Mouse (Mus musculus): ENCODE data around the gene Yipf3. TPM values are rescaled to one million over a fixed set of nuclear protein-coding genes. Genes with fewer than 3 reads are reported as not detected.

Gene Yipf3
- total and polyA plus RNA-seq, 2 experiments = 24.6 to 271 TPM

GRCm38 (mm10) chr17:46265918-46266618 lies 18.2 kb downstream of the Yipf3 start:
- Histone ChIP-seq H3K79me2 (ENCODE audit: control insufficient read depth, insufficient read depth, low read length) (no peaks in the 10 kb centered on the region), H3K27me3 (ENCODE audit: control insufficient read depth, insufficient read depth, low read length) (no peaks in the 10 kb centered on the region), H3K4me1 (ENCODE audit: control insufficient read depth, insufficient read depth, low read length) (peaks cover 12% of the 10 kb centered on the region), H3K9ac (ENCODE audit: low read depth, low read length) (0 out of 2 replicates have a peak overlapping the region, but pooled peaks have one; percentile 3), H3K4me3 (ENCODE audit: insufficient read depth, low read depth, low read length) (peak overlapping the region; percentile 14; the same call in 1 of the 2 replicates), H3K36me3 (ENCODE audit: control insufficient read depth, insufficient read depth, low read length) (peaks cover 3% of the 10 kb centered on the region; the same call in 1 of the 2 replicates), H3K27ac (replicated peaks; ENCODE audit: insufficient read depth, low read depth, low read length) (peak overlapping the region; percentile 79)
- DNase-seq (ENCODE audit: extremely low read depth, low read depth, low spot score) = peak; percentile 66
- no peak for TF ChIP-seq POLR2A (IDR thresholded peaks at IDR 0.05; ENCODE audit: extremely low read depth, insufficient read depth, low read length)
- peak; percentile 94 for TF ChIP-seq CTCF (IDR thresholded peaks at IDR 0.05; ENCODE audit: low read depth, low read length)
- 22% methylated on average over 14 of the region's 14 CpGs for WGBS

GRCm38 (mm10) chr17:46266986-46267385 lies 19.1 kb downstream of the Yipf3 start:
- Histone ChIP-seq H3K4me1 (ENCODE audit: control insufficient read depth, insufficient read depth, low read length) (peaks cover 12% of the 10 kb centered on the region), H3K79me2 (ENCODE audit: control insufficient read depth, insufficient read depth, low read length) (no peaks in the 10 kb centered on the region), H3K9ac (ENCODE audit: low read depth, low read length) (no peak overlapping the region), H3K27ac (replicated peaks; ENCODE audit: insufficient read depth, low read depth, low read length) (no peak overlapping the region), H3K36me3 (ENCODE audit: control insufficient read depth, insufficient read depth, low read length) (peaks cover 7% of the 10 kb centered on the region; the same call in 1 of the 2 replicates), H3K27me3 (ENCODE audit: control insufficient read depth, insufficient read depth, low read length) (no peaks in the 10 kb centered on the region), H3K4me3 (ENCODE audit: insufficient read depth, low read depth, low read length) (no peak overlapping the region)
- no peak for DNase-seq (ENCODE audit: extremely low read depth, low read depth, low spot score)
- TF ChIP-seq CTCF (IDR thresholded peaks at IDR 0.05; ENCODE audit: low read depth, low read length) (no peak), POLR2A (IDR thresholded peaks at IDR 0.05; ENCODE audit: extremely low read depth, insufficient read depth, low read length) (no peak)
- 87% methylated on average over 6 of the region's 6 CpGs for WGBS

GRCm38 (mm10) chr17:46267511-46267910 lies 19.6 kb downstream of the Yipf3 start:
- Histone ChIP-seq H3K79me2 (ENCODE audit: control insufficient read depth, insufficient read depth, low read length) (no peaks in the 10 kb centered on the region), H3K36me3 (ENCODE audit: control insufficient read depth, insufficient read depth, low read length) (peaks cover 4% of the 10 kb centered on the region; the same call in 1 of the 2 replicates), H3K4me3 (ENCODE audit: insufficient read depth, low read depth, low read length) (no peak overlapping the region), H3K9ac (ENCODE audit: low read depth, low read length) (no peak overlapping the region), H3K27me3 (ENCODE audit: control insufficient read depth, insufficient read depth, low read length) (no peaks in the 10 kb centered on the region), H3K27ac (replicated peaks; ENCODE audit: insufficient read depth, low read depth, low read length) (no peak overlapping the region), H3K4me1 (ENCODE audit: control insufficient read depth, insufficient read depth, low read length) (peaks cover 12% of the 10 kb centered on the region)
- TF ChIP-seq CTCF (IDR thresholded peaks at IDR 0.05; ENCODE audit: low read depth, low read length) = no peak
- DNase-seq (ENCODE audit: extremely low read depth, low read depth, low spot score) = no peak
- WGBS = 90% methylated on average over 7 of the region's 7 CpGs

- Histone ChIP-seq H3K27me3 (ENCODE audit: control insufficient read depth, insufficient read depth, low read length) (no peaks in the 10 kb centered on the region), H3K79me2 (ENCODE audit: control insufficient read depth, insufficient read depth, low read length) (no peaks in the 10 kb centered on the region), H3K4me1 (ENCODE audit: control insufficient read depth, insufficient read depth, low read length) (peaks cover 12% of the 10 kb centered on the region), H3K36me3 (ENCODE audit: control insufficient read depth, insufficient read depth, low read length) (peaks cover 4% of the 10 kb centered on the region; the same call in 1 of the 2 replicates), H3K27ac (replicated peaks; ENCODE audit: insufficient read depth, low read depth, low read length) (no peak overlapping the region), H3K9ac (ENCODE audit: low read depth, low read length) (no peak overlapping the region), H3K4me3 (ENCODE audit: insufficient read depth, low read depth, low read length) (no peak overlapping the region)
- 64% methylated on average over 10 of the region's 10 CpGs for WGBS
- TF ChIP-seq CTCF (IDR thresholded peaks at IDR 0.05; ENCODE audit: low read depth, low read length) = no peak
- no peak for TF ChIP-seq POLR2A (IDR thresholded peaks at IDR 0.05; ENCODE audit: extremely low read depth, insufficient read depth, low read length)
- DNase-seq (ENCODE audit: extremely low read depth, low read depth, low spot score) = no peak
Measured at GRCm38 (mm10) chr17:46268026-46268720, 20.3 kb downstream of the Yipf3 start.

GRCm38 (mm10) chr17:46269771-46270534 lies 22.1 kb downstream of the Yipf3 start:
- Histone ChIP-seq H3K4me3 (ENCODE audit: insufficient read depth, low read depth, low read length) (no peak overlapping the region), H3K4me1 (ENCODE audit: control insufficient read depth, insufficient read depth, low read length) (peaks cover 9% of the 10 kb centered on the region), H3K36me3 (ENCODE audit: control insufficient read depth, insufficient read depth, low read length) (peaks cover 4% of the 10 kb centered on the region; the same call in 1 of the 2 replicates), H3K27me3 (ENCODE audit: control insufficient read depth, insufficient read depth, low read length) (no peaks in the 10 kb centered on the region), H3K27ac (replicated peaks; ENCODE audit: insufficient read depth, low read depth, low read length) (no peak overlapping the region), H3K79me2 (ENCODE audit: control insufficient read depth, insufficient read depth, low read length) (0 out of 2 replicates have a peak, but pooled peaks cover 4% of the 10 kb centered on the region), H3K9ac (ENCODE audit: low read depth, low read length) (no peak overlapping the region)
- DNase-seq (ENCODE audit: extremely low read depth, low read depth, low spot score) = no peak
- WGBS = 85% methylated on average over 19 of the region's 19 CpGs
- no peak for TF ChIP-seq POLR2A (IDR thresholded peaks at IDR 0.05; ENCODE audit: extremely low read depth, insufficient read depth, low read length)
- TF ChIP-seq CTCF (IDR thresholded peaks at IDR 0.05; ENCODE audit: low read depth, low read length) = no peak
